9 mouse cellular contexts compared by ENCODE assay signal in genomic region chr5:76906155-76906499, GRCm38 (mm10). TPM values are rescaled to one million over a fixed set of nuclear protein-coding genes. Genes with fewer than 3 reads are reported as not detected.
DNase-seq lines count a peak whose midpoint lies in the region; ATAC-seq and TF ChIP-seq lines count a peak whose summit lies in the region.
"Had no signal": no experiment of that assay in that cellular context is flagged by ENCODE, and none has a peak within 500 bp of the region (broad histone marks: within the 10 kb centered on the region; RNA-seq: fewer than 3 reads in every experiment).

No protein-coding gene starts in this region.

- 28% methylated on average over 3 of the region's 3 CpGs for WGBS in heart, embryonic 10.5 days
- WGBS in forebrain, embryonic 12.5 days = 33% methylated on average over 3 of the region's 3 CpGs
- WGBS in liver, embryonic 14.5 days (ENCODE audit: insufficient replicate concordance) = 12% methylated on average over 3 of the region's 3 CpGs

- no peak for TF ChIP-seq CTCF in ES-Bruce4 (IDR thresholded peaks at IDR 0.05; ENCODE audit: low read depth, low read length)
- no peak for TF ChIP-seq CTCF in liver, embryonic 14.5 days (IDR thresholded peaks at IDR 0.05; ENCODE audit: low read depth)

- H3K4me2 ChIP-seq in forebrain, embryonic 12.5 days = peak overlapping the region; percentile 64
- peak overlapping the region; percentile 97 for H3K4me2 ChIP-seq in liver, embryonic 14.5 days (ENCODE audit: low read depth)

- H3K27me3 ChIP-seq in heart, embryonic 10.5 days (ENCODE audit: insufficient read depth, poor library complexity, severe bottlenecking) = no peaks in the 10 kb centered on the region
- no peaks in the 10 kb centered on the region for H3K27me3 ChIP-seq in ES-Bruce4 (ENCODE audit: control insufficient read depth, insufficient read depth, low read length, poor library complexity, severe bottlenecking)
- no peaks in the 10 kb centered on the region for H3K27me3 ChIP-seq in forebrain, embryonic 12.5 days
- H3K27me3 ChIP-seq in liver, embryonic 14.5 days (ENCODE audit: control insufficient read depth, insufficient read depth, low read length) = no peaks in the 10 kb centered on the region

- H3K4me1 ChIP-seq in heart, embryonic 10.5 days = peaks cover 11% of the 10 kb centered on the region
- H3K4me1 ChIP-seq in ES-Bruce4 (ENCODE audit: control insufficient read depth, insufficient read depth, low read length) = no peaks in the 10 kb centered on the region
- H3K4me1 ChIP-seq in forebrain, embryonic 12.5 days = 0 out of 2 replicates have a peak, but pooled peaks cover 7% of the 10 kb centered on the region
- H3K4me1 ChIP-seq in liver, embryonic 14.5 days (replicated peaks; ENCODE audit: control insufficient read depth in 2 of 2, insufficient read depth in 2 of 2, low read length in 1 of 2) = peaks cover 6 to 11% of the 10 kb centered on the region in 2 experiments; a peak in 3 of 4 replicates

- H3K9me3 ChIP-seq in heart, embryonic 10.5 days = no peaks in the 10 kb centered on the region
- H3K9me3 ChIP-seq in ES-Bruce4 (replicated peaks; ENCODE audit: control insufficient read depth, insufficient read depth, low read length, poor library complexity, severe bottlenecking) = no peaks in the 10 kb centered on the region
- H3K9me3 ChIP-seq in forebrain, embryonic 12.5 days = no peaks in the 10 kb centered on the region
- H3K9me3 ChIP-seq in liver, embryonic 14.5 days (ENCODE audit: control insufficient read depth, low read length) = no peaks in the 10 kb centered on the region

- TF ChIP-seq EP300 in ES-Bruce4 (IDR thresholded peaks at IDR 0.05; ENCODE audit: insufficient read depth, low read depth, low read length) = no peak
- TF ChIP-seq EP300 in liver, embryonic 14.5 days (IDR thresholded peaks at IDR 0.05; ENCODE audit: low read depth) = no peak

- H3K4me3 ChIP-seq in heart, embryonic 10.5 days = peak overlapping the region; percentile 79
- peak overlapping the region; percentile 76 for H3K4me3 ChIP-seq in ES-Bruce4 (ENCODE audit: low read depth, low read length)
- peak overlapping the region; percentile 71 for H3K4me3 ChIP-seq in forebrain, embryonic 12.5 days (replicated peaks)
- peak overlapping the region; percentile 72 to 95 for H3K4me3 ChIP-seq in liver, embryonic 14.5 days (ENCODE audit: insufficient read depth in 1 of 2, low read depth in 2 of 2, low read length in 2 of 2)

- H3K36me3 ChIP-seq in heart, embryonic 10.5 days = peaks cover 5% of the 10 kb centered on the region; the same call in 1 of the 2 replicates
- H3K36me3 ChIP-seq in ES-Bruce4 (ENCODE audit: control insufficient read depth, insufficient read depth, low read length, poor library complexity, severe bottlenecking) = peaks cover 6% of the 10 kb centered on the region; the same call in 1 of the 2 replicates
- H3K36me3 ChIP-seq in forebrain, embryonic 12.5 days (replicated peaks) = no peaks in the 10 kb centered on the region
- H3K36me3 ChIP-seq in liver, embryonic 14.5 days (replicated peaks; ENCODE audit: control insufficient read depth, insufficient read depth, low read depth) = no peaks in the 10 kb centered on the region

- TF ChIP-seq POLR2A in ES-Bruce4 (IDR thresholded peaks at IDR 0.05; ENCODE audit: insufficient read depth, low read length) = no peak

- no peak for ATAC-seq in forebrain, embryonic 12.5 days (ENCODE audit: low FRiP score)
- ATAC-seq in liver, embryonic 14.5 days (ENCODE audit: insufficient read depth) = no peak

- no peak for DNase-seq in heart, embryonic 10.5 days (ENCODE audit: low spot score)
- DNase-seq in heart, adult 18-20 months = no peak
- DNase-seq in liver, embryonic 14.5 days (ENCODE audit: low read depth in 3 of 3, low spot score in 3 of 3) = no peak
- DNase-seq in right cerebral cortex, adult 18-20 months = no peak
- no peak for DNase-seq in frontal cortex, postnatal 10 days (ENCODE audit: low spot score in 2 of 2)
- no peak for DNase-seq in adipocyte (ENCODE audit: low spot score)
- DNase-seq: right cerebral cortex, postnatal 4 days had no signal

- H3K9ac ChIP-seq in ES-Bruce4 (ENCODE audit: low read depth, poor library complexity, severe bottlenecking) = peak overlapping the region; percentile 43
- peak overlapping the region; percentile 80 for H3K9ac ChIP-seq in forebrain, embryonic 12.5 days
- peak overlapping the region; percentile 94 for H3K9ac ChIP-seq in liver, embryonic 14.5 days (replicated peaks)

- H3K27ac ChIP-seq in heart, embryonic 10.5 days = peak overlapping the region; percentile 95
- peak overlapping the region; percentile 20 for H3K27ac ChIP-seq in ES-Bruce4 (ENCODE audit: insufficient read depth, low read length)
- no peak overlapping the region for H3K27ac ChIP-seq in forebrain, embryonic 12.5 days
- peak overlapping the region; percentile 89 for H3K27ac ChIP-seq in liver, embryonic 14.5 days

RNA-seq across cellular contexts. Expression of gene Aasdh, which starts 0.8 kb away (rescaled TPM):
- polyA plus RNA-seq in heart, embryonic 10.5 days (2016; fragmentation: Nextera tagmentation; extraction: Ambion mirVana) = 14.8 and 21.3 TPM in 2 replicates
- 10 to 100 TPM; 16.8 to 16.9 TPM for total RNA-seq in heart, adult 18-20 months (2021)
- polyA plus RNA-seq in ES-Bruce4 (2011; ENCODE audit: insufficient read depth, insufficient read length, low read depth, missing spikeins) = 73.2 and 74.1 TPM in 2 replicates
- polyA plus RNA-seq in forebrain, embryonic 12.5 days (2016; fragmentation: Nextera tagmentation; extraction: Ambion mirVana) = 20.5 and 22.5 TPM in 2 replicates
- 4.4 and 6.7 TPM in 2 replicates for polyA plus RNA-seq in liver, embryonic 14.5 days (2012; rRNA removed)
- polyA plus RNA-seq in liver, embryonic 14.5 days (2014; fragmentation: Nextera tagmentation; extraction: Ambion mirVana) = 5.2 and 5.3 TPM in 2 replicates

RNA-seq across cellular contexts. Expression of gene Paics, which starts 45.0 kb away (rescaled TPM):
- polyA plus RNA-seq in heart, embryonic 10.5 days (2016; fragmentation: Nextera tagmentation; extraction: Ambion mirVana) = 309 and 341 TPM in 2 replicates
- 100 to 1,000 TPM; 159 TPM for total RNA-seq in heart, adult 18-20 months (2021)
- polyA plus RNA-seq in ES-Bruce4 (2011; ENCODE audit: insufficient read depth, insufficient read length, low read depth, missing spikeins) = 611 and 648 TPM in 2 replicates
- polyA plus RNA-seq in forebrain, embryonic 12.5 days (2016; fragmentation: Nextera tagmentation; extraction: Ambion mirVana) = 346 and 374 TPM in 2 replicates
- polyA plus RNA-seq in liver, embryonic 14.5 days (2012; rRNA removed) = 51.6 and 78.7 TPM in 2 replicates
- 172 and 185 TPM in 2 replicates for polyA plus RNA-seq in liver, embryonic 14.5 days (2014; fragmentation: Nextera tagmentation; extraction: Ambion mirVana)

RNA-seq across cellular contexts. Expression of gene Ppat, which starts 45.3 kb away (rescaled TPM):
- polyA plus RNA-seq in heart, embryonic 10.5 days (2016; fragmentation: Nextera tagmentation; extraction: Ambion mirVana) = 47.4 and 54.9 TPM in 2 replicates
- 10 to 100 TPM; 13.3 to 15.1 TPM for total RNA-seq in heart, adult 18-20 months (2021)
- polyA plus RNA-seq in ES-Bruce4 (2011; ENCODE audit: insufficient read depth, insufficient read length, low read depth, missing spikeins) = 89.3 and 90.8 TPM in 2 replicates
- polyA plus RNA-seq in forebrain, embryonic 12.5 days (2016; fragmentation: Nextera tagmentation; extraction: Ambion mirVana) = 31.8 and 32.6 TPM in 2 replicates
- 9.7 and 15.3 TPM in 2 replicates for polyA plus RNA-seq in liver, embryonic 14.5 days (2012; rRNA removed)
- polyA plus RNA-seq in liver, embryonic 14.5 days (2014; fragmentation: Nextera tagmentation; extraction: Ambion mirVana) = 29.2 and 32.6 TPM in 2 replicates

Comparison
In these comparisons a context has a peak if more than half of its experiments do, and no peak if none do; other contexts are left out.
1. H3K9ac ChIP-seq: peak in every context shown above with its lines; median percentile 94 in liver, embryonic 14.5 days; 80 in forebrain, embryonic 12.5 days; 43 in ES-Bruce4.